Comparison of ENCODE assay signal across 11 mouse cellular contexts in genomic region chr17:86412141-86412540, GRCm38 (mm10).
DNase-seq lines count a peak whose midpoint lies in the region; ATAC-seq and TF ChIP-seq lines count a peak whose summit lies in the region.
"Had no signal": no experiment of that assay in that cellular context is flagged by ENCODE, and none has a peak within 500 bp of the region (broad histone marks: within the 10 kb centered on the region; RNA-seq: fewer than 3 reads in every experiment).

No protein-coding gene starts in this region.

- no peak overlapping the region for H3K4me2 ChIP-seq in intestine, embryonic 15.5 days (replicated peaks)
- H3K4me2 ChIP-seq in intestine, postnatal 0 days (replicated peaks; ENCODE audit: low read depth) = no peak overlapping the region

- intact Hi-C loops in heart, postnatal 25 days (cut with DNase I) = no loop called here

- H3K27me3 ChIP-seq in intestine, embryonic 15.5 days (replicated peaks) = no peaks in the 10 kb centered on the region
- H3K27me3 ChIP-seq in intestine, postnatal 0 days (replicated peaks; ENCODE audit: control insufficient read depth, insufficient read depth, low read length) = no peaks in the 10 kb centered on the region
- H3K27me3 ChIP-seq in forebrain, embryonic 10.5 days (ENCODE audit: poor library complexity, severe bottlenecking) = no peaks in the 10 kb centered on the region

- no peak overlapping the region for H3K9ac ChIP-seq in intestine, embryonic 15.5 days
- no peak overlapping the region for H3K9ac ChIP-seq in intestine, postnatal 0 days (ENCODE audit: low read depth, low read length)

- no peak for TF ChIP-seq CTCF in intestine, postnatal 0 days (IDR thresholded peaks at IDR 0.05; ENCODE audit: low read depth)

- no peaks in the 10 kb centered on the region for H3K36me3 ChIP-seq in intestine, embryonic 15.5 days
- H3K36me3 ChIP-seq in intestine, postnatal 0 days (ENCODE audit: control insufficient read depth, insufficient read depth) = no peaks in the 10 kb centered on the region
- no peaks in the 10 kb centered on the region for H3K36me3 ChIP-seq in forebrain, embryonic 10.5 days (replicated peaks)

- peak; percentile 20 for DNase-seq in urinary bladder, postnatal 14 days (ENCODE audit: low spot score)
- DNase-seq in urinary bladder, postnatal 10 days (ENCODE audit: low spot score) = no peak
- DNase-seq in heart, postnatal 25 days (ENCODE audit: low spot score) = peak; percentile 28
- DNase-seq in forebrain, embryonic 10.5 days (ENCODE audit: extremely low spot score, low spot score) = no peak
- DNase-seq in liver = no peak
- no peak for DNase-seq in thymus, postnatal 14 days
- DNase-seq: cerebellum, postnatal 14 days; kidney, adult 9 months had no signal

- 55% methylated on average over 6 of the region's 6 CpGs for WGBS in intestine, embryonic 15.5 days
- WGBS in intestine, postnatal 0 days = 48% methylated on average over 6 of the region's 6 CpGs
- WGBS in forebrain, embryonic 10.5 days = 75% methylated on average over 6 of the region's 6 CpGs

- no peak overlapping the region for H3K27ac ChIP-seq in intestine, embryonic 15.5 days
- H3K27ac ChIP-seq in intestine, postnatal 0 days (ENCODE audit: low read depth, low read length) = no peak overlapping the region
- no peak overlapping the region for H3K27ac ChIP-seq in forebrain, embryonic 10.5 days

- H3K4me1 ChIP-seq in intestine, embryonic 15.5 days (replicated peaks) = peaks cover 9% of the 10 kb centered on the region; the same call in 1 of the 2 replicates
- 0 out of 2 replicates have a peak, but pooled peaks cover 5% of the 10 kb centered on the region for H3K4me1 ChIP-seq in intestine, postnatal 0 days (replicated peaks; ENCODE audit: control insufficient read depth, insufficient read depth, low read length)
- peaks cover 46% of the 10 kb centered on the region for H3K4me1 ChIP-seq in forebrain, embryonic 10.5 days

- H3K4me3 ChIP-seq in intestine, embryonic 15.5 days (replicated peaks) = no peak overlapping the region
- H3K4me3 ChIP-seq in intestine, postnatal 0 days (ENCODE audit: low read depth, low read length) = no peak overlapping the region
- no peak overlapping the region for H3K4me3 ChIP-seq in forebrain, embryonic 10.5 days
- H3K4me3 ChIP-seq: erythroblast, embryonic 14.5 days had no signal

- ATAC-seq in intestine, embryonic 15.5 days = peak; percentile 71
- ATAC-seq in intestine, postnatal 0 days = no peak

- no peaks in the 10 kb centered on the region for H3K9me3 ChIP-seq in intestine, embryonic 15.5 days
- H3K9me3 ChIP-seq in intestine, postnatal 0 days (ENCODE audit: control insufficient read depth) = no peaks in the 10 kb centered on the region
- no peaks in the 10 kb centered on the region for H3K9me3 ChIP-seq in forebrain, embryonic 10.5 days

Comparison
In these comparisons a context has a peak if more than half of its experiments do, and no peak if none do; other contexts are left out.
1. DNase-seq: peak in urinary bladder, postnatal 14 days (single experiment) and heart, postnatal 25 days (single experiment); none in urinary bladder, postnatal 10 days (single experiment), forebrain, embryonic 10.5 days (single experiment), liver (single experiment) and thymus, postnatal 14 days (single experiment).